Mouse (Mus musculus) spleen, adult 12 weeks (tissue): ENCODE data around the gene Agtpbp1.

ENCODE experiments used
- DNase-seq: peaks from one replicate; pipeline ENCODE4 v3.0.0; 2022; ENCODE audit warnings: low spot score

Gene Agtpbp1

DNA sequence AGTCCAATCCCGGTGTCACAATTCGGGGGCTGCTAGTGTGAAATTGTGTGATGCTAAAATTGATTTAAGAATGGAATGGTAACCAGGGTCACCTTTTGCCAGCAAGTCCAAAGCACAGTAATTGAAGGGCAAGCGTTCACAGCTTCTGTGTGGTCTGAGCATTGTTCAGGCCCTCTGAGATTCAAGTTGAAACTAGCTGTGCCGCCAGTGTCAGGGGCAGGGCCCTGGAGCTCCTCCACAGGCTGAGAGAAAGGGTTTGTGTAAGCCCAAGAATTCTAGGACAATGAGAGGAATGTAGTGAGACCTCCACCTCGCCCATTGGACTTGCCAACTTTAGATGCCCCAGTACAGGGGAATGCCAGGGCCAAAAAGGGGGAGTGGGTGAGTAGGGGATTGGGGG lies 161.2 kb downstream of the Agtpbp1 start:
- DNase-seq = no peak

- DNase-seq = no peak
Observed at GRCm38 (mm10) chr13:59416530-59417230, 168.3 kb downstream of the Agtpbp1 start.

DNA sequence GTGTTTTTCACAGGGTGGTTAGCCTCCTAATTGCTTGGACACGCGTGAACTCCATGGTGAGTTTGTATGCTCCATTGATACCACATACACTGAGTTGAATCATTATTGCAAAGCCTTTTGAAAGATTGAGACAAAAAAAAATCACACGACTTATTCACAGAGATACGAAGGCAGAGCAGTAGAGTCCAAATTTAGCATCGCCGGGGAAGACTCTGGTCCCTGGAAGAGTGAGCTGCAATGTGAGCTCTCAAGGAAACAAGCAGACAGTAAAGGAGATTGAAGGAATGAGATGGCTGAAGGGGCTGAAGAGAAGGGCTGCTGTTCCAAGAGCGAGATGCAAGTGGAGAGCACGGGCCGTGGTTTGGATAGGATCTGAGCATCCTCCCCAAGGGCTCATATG lies 171.1 kb downstream of the Agtpbp1 start:
- DNase-seq = no peak

DNA sequence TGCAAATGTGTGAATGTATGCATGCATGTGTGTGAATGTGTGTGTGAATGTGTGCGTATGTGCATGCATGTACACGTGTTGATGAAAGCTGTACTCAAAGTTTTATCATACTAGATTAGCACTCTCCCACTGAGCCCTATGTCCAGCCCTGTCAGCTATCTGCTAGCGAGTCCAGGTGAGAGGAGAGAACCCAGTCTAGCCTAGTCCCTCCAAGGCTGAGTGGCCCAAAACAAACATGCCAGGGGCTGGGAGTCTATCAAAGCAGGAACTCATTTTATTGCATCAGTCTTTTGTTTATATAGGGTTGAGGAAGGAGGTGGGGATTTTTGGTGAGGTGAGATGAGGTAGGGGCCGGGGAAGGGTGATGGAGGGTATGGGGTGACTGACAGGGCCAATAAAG lies 172.4 kb downstream of the Agtpbp1 start:
- no peak for DNase-seq

DNA sequence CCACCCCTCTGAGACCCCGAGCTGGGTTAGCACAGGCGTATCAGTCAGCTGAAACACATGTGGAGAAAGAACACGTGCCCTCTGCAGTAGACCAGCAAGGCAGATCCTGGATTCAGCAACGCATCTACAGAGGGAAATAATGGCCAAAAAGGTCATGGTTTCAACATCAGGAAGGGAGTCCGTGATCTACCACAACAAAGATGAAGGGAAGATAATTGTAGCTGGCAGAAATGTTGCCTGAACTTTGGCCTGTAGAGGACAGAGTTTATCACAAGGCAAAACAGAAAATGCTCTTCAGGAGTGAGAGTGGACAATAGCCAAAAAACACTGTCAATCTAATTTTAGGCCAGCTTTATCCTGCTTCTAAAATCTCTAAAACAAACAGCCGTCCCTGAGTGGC lies 177.8 kb downstream of the Agtpbp1 start:
- no peak for DNase-seq

DNA sequence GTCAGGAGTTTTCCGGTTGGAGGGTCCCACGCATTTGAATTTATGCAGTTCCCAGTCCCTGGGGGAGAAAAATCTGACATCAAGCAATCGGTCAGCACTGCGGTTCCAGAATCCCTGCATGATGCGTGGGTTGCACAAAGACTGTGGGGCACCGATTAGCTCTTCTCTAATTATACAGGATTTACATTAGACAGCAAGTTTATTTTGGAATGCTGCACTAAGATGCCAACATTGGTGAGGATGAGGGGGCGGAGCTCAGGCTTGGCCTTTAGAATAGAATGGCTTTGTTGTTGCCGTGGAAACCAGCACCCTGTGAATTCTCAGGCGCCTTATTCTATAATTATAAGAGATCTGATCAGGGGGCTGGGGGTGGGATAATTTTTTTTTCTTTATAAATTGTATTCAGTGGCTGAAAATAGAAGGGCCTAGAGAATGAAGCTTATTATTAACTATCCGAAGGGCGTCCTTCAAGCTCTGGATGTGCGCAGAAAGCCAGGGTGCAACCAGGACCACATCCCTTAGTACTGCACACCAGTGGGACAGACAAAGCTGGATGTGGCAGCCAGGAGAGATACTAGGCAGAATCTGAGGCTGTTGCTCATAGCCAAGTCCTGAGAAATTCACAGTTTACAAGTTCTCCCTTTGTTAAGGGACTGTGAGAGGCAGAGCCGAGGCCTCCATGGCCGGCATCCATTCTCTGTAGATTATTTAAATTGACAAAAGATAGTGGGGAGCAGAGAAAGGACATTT lies 182.8 kb downstream of the Agtpbp1 start:
- no peak for DNase-seq

- DNase-seq = no peak
Observed at GRCm38 (mm10) chr13:59397571-59397970, 187.5 kb downstream of the Agtpbp1 start.
